Mouse (Mus musculus): Measurements from ENCODE around the gene Col6a6.

DNA sequence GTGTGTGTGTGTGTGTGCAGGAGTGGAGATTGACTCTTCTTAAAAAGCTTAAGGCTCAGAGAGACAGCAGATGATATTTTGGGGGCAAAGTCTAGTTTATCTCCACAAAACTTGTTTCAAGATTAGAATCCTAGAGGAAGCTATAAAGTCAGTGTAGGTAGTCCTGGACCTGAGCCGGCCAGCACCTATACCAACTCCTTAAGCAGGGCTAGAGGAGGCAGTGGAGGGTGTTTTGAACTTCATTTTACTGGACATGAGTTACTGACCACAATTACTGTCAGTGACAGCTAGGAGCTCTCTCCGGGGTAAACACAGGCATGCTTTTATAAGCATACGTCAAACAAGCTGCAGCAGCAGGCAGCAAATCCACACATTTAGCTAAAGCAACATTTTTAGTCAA is 39.8 kb downstream of the Col6a6 start:
- TF ChIP-seq MAX (IDR thresholded peaks at IDR 0.05) = no peak
- no peak for TF ChIP-seq MYOD1 (IDR thresholded peaks at IDR 0.05; ENCODE audit: control insufficient read depth, insufficient read length, low read depth)
- no peak for TF ChIP-seq CTCF (IDR thresholded peaks at IDR 0.05; ENCODE audit: control insufficient read depth, insufficient read depth, insufficient read length)
- no peak for TF ChIP-seq CEBPB (IDR thresholded peaks at IDR 0.05; ENCODE audit: low read depth)
- no peak for TF ChIP-seq USF1 (IDR thresholded peaks at IDR 0.05; ENCODE audit: low read depth)
- TF ChIP-seq MYOG (IDR thresholded peaks at IDR 0.05; ENCODE audit: control insufficient read depth, extremely low read depth, insufficient read length) = no peak
- TF ChIP-seq FOSL1 (IDR thresholded peaks at IDR 0.05; ENCODE audit: insufficient read depth, low read length, poor library complexity, severe bottlenecking) = no peak

All from C2C12 (cell line).